7 mouse cellular contexts compared by ENCODE assay signal in the genomic region with DNA sequence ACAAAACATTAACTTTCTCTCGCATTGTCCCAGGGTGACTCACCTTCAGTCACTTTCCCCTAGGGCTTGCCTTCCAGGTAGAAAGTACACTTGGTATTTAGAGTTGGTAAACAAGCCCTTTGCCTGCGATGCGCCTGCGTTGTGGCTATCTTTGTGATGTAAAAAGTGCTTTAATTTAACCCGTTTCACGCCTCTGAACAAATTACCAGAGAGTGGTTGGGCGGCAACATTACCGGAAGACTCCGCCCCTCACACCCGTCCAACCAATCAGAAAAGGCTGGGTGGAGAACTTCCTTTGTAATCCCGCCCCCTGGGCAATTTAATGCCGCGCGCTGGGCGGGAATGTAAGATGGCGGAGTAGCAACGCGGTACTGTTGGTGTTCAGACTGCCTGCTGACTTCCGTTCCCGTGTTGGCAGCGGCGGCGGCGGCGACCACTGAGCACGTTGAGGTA. TPM values are rescaled to one million over a fixed set of nuclear protein-coding genes. Genes with fewer than 3 reads are reported as not detected.
DNase-seq lines count a peak whose midpoint lies in the region; ATAC-seq lines count a peak whose summit lies in the region.

TSS of gene Prps1 (plus strand) at position 335 of the 453 bp plus-strand sequence.

- peak within 1 kb of the TSS; percentile 32 for H3K4me2 ChIP-seq in embryonic facial prominence, embryonic 11.5 days (ENCODE audit: low read depth, low read length)
- H3K4me2 ChIP-seq in limb, embryonic 11.5 days (ENCODE audit: low read depth, severe bottlenecking) = peak within 1 kb of the TSS; percentile 40
- H3K4me2 ChIP-seq in midbrain, embryonic 14.5 days (ENCODE audit: low read length) = peak within 1 kb of the TSS; percentile 58

- ATAC-seq in embryonic facial prominence, embryonic 11.5 days (replicated peaks; ENCODE audit: insufficient number of reproducible peaks, low FRiP score, low TSS enrichment, low read depth) = peak; percentile 86
- ATAC-seq in limb, embryonic 11.5 days (ENCODE audit: insufficient number of reproducible peaks, low FRiP score, low TSS enrichment, low read depth) = peak; percentile 93; the same call in 1 of the 2 replicates
- peak; percentile 94 for ATAC-seq in midbrain, embryonic 14.5 days (ENCODE audit: low FRiP score, low TSS enrichment)

- H3K9me3 ChIP-seq in embryonic facial prominence, embryonic 11.5 days (replicated peaks; ENCODE audit: control insufficient read depth, low read length) = no peaks in the 10 kb centered on the region
- H3K9me3 ChIP-seq in limb, embryonic 11.5 days (ENCODE audit: control insufficient read depth, low read length) = no peaks in the 10 kb centered on the region
- H3K9me3 ChIP-seq in midbrain, embryonic 14.5 days (ENCODE audit: control insufficient read depth, low read length) = no peaks in the 10 kb centered on the region

- H3K9ac ChIP-seq in embryonic facial prominence, embryonic 11.5 days (replicated peaks; ENCODE audit: low read length) = peak within 1 kb of the TSS; percentile 60
- peak within 1 kb of the TSS; percentile 58 for H3K9ac ChIP-seq in limb, embryonic 11.5 days (ENCODE audit: low read length)
- H3K9ac ChIP-seq in midbrain, embryonic 14.5 days (replicated peaks; ENCODE audit: low read length) = peak within 1 kb of the TSS; percentile 58

- H3K4me3 ChIP-seq in embryonic facial prominence, embryonic 11.5 days (ENCODE audit: low read depth, low read length) = peak within 1 kb of the TSS; percentile 55
- peak within 1 kb of the TSS; percentile 49 for H3K4me3 ChIP-seq in limb, embryonic 11.5 days (ENCODE audit: low read depth, low read length)
- peak within 1 kb of the TSS; percentile 53 for H3K4me3 ChIP-seq in midbrain, embryonic 14.5 days (replicated peaks; ENCODE audit: low read depth, low read length)

- H3K36me3 ChIP-seq in embryonic facial prominence, embryonic 11.5 days (replicated peaks; ENCODE audit: control insufficient read depth, insufficient read depth, low read depth, low read length) = no peaks in the 10 kb centered on the region
- H3K36me3 ChIP-seq in limb, embryonic 11.5 days (ENCODE audit: control insufficient read depth, insufficient read depth, low read length) = no peaks in the 10 kb centered on the region
- H3K36me3 ChIP-seq in midbrain, embryonic 14.5 days (ENCODE audit: control insufficient read depth, insufficient read depth, low read length) = no peaks in the 10 kb centered on the region

- no peaks in the 10 kb centered on the region for H3K27me3 ChIP-seq in embryonic facial prominence, embryonic 11.5 days (ENCODE audit: control insufficient read depth, insufficient read depth, low read length)
- peaks cover 9% of the 10 kb centered on the region; the same call in 1 of the 2 replicates for H3K27me3 ChIP-seq in limb, embryonic 11.5 days (ENCODE audit: control insufficient read depth, insufficient read depth, low read length)
- H3K27me3 ChIP-seq in midbrain, embryonic 14.5 days (ENCODE audit: control insufficient read depth, insufficient read depth, low read length) = no peaks in the 10 kb centered on the region

- H3K27ac ChIP-seq in embryonic facial prominence, embryonic 11.5 days (replicated peaks; ENCODE audit: low read depth, low read length) = no peak within 1 kb of the TSS; the same call in 1 of the 2 replicates
- no peak within 1 kb of the TSS for H3K27ac ChIP-seq in limb, embryonic 11.5 days (replicated peaks; ENCODE audit: low read depth, low read length)
- 0 out of 2 replicates have a peak within 1 kb of the TSS, but pooled peaks have one; percentile 32 for H3K27ac ChIP-seq in midbrain, embryonic 14.5 days (replicated peaks; ENCODE audit: low read depth, low read length)

- WGBS in embryonic facial prominence, embryonic 11.5 days = 25% methylated on average over 26 of the region's 26 CpGs
- WGBS in limb, embryonic 11.5 days = 21% methylated on average over 26 of the region's 26 CpGs
- 25% methylated on average over 26 of the region's 26 CpGs for WGBS in midbrain, embryonic 14.5 days

- DNase-seq in adrenal gland, postnatal 14 days = peak; percentile 88
- peak; percentile 93 for DNase-seq in embryonic facial prominence, embryonic 11.5 days (ENCODE audit: low spot score)
- DNase-seq in heart, adult 11 months = peak; percentile 98
- DNase-seq in kidney, adult 18-20 months = peak; percentile 88
- peak; percentile 85 for DNase-seq in limb, embryonic 11.5 days (ENCODE audit: low spot score)
- peak; percentile 94 for DNase-seq in midbrain, embryonic 14.5 days
- DNase-seq in spleen, adult 18-20 months = peak; percentile 74 to 84

- no peaks in the 10 kb centered on the region for H3K4me1 ChIP-seq in embryonic facial prominence, embryonic 11.5 days (ENCODE audit: control insufficient read depth, insufficient read depth, low read length)
- no peaks in the 10 kb centered on the region for H3K4me1 ChIP-seq in limb, embryonic 11.5 days (ENCODE audit: control insufficient read depth, insufficient read depth, low read length)
- no peaks in the 10 kb centered on the region for H3K4me1 ChIP-seq in midbrain, embryonic 14.5 days (ENCODE audit: control insufficient read depth, insufficient read depth, low read length)

RNA-seq across cellular contexts. Expression of gene Prps1, which starts in this region (rescaled TPM):
- total RNA-seq in adrenal gland, postnatal 14 days (2021) = 18.7 and 19.7 TPM in 2 replicates
- polyA plus RNA-seq in embryonic facial prominence, embryonic 11.5 days (2014; fragmentation: Nextera tagmentation; extraction: Ambion mirVana) = 84.2 and 88.4 TPM in 2 replicates
- 88.3 and 91.5 TPM in 2 replicates for polyA plus RNA-seq in limb, embryonic 11.5 days (2014; fragmentation: Nextera tagmentation; extraction: Ambion mirVana)
- 85.6 and 85.8 TPM in 2 replicates for polyA plus RNA-seq in midbrain, embryonic 14.5 days (2014; fragmentation: Nextera tagmentation; extraction: Ambion mirVana)
